Mouse (Mus musculus) liver, adult (tissue): ENCODE data around the gene Fam168a.

Experiments
- GATA4 ChIP-seq: IDR thresholded peaks from 2 replicates; pipeline ENCODE4 v1.6.1; 2014; ENCODE audit warnings: mild to moderate bottlenecking, low read length; ENCODE audit not compliant: insufficient replicate concordance

Gene Fam168a

DNA sequence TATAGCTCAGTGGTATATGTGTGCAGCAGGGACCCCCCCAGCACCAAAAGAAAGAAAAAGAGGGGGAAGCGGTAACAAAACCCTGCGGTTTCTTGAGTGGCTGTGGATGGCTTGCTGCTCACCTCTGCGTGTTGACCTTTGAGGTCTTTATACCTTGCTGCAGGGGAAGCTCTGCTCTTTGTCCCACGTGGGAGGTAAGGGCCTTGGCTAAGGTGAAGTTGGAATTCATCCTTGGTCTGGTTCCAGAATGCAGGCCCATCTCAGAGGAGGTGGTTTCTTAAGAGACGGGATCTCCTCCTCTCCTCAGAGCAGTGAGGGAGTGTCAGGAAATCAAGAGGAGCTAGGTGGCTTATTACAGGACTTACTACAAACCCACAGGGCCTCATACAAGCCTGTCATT lies 135.7 kb downstream of the Fam168a start:
- no peak for TF ChIP-seq GATA4

DNA sequence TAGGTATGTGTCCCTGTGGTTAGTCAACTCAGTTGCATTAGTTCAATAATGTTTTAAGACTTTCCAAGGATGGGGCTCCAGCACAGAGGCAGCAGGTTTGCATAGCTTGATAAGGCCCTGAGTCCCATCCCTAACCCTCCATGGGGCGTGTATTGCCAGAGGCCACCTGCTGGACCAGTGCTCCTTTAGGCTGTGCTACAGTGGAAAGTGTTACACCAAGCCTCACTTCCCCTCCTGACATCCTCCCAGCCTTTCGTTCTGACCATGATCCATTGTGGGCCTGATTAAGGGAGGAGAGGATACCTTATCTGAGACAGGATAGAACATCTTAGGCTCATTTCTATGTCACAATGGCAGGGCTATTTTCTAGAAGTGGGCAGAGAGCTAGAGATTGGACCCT lies 137.4 kb downstream of the Fam168a start:
- TF ChIP-seq GATA4 = no peak

GRCm38 (mm10) chr7:100844385-100845025 lies 138.1 kb downstream of the Fam168a start:
- TF ChIP-seq GATA4 = no peak

DNA sequence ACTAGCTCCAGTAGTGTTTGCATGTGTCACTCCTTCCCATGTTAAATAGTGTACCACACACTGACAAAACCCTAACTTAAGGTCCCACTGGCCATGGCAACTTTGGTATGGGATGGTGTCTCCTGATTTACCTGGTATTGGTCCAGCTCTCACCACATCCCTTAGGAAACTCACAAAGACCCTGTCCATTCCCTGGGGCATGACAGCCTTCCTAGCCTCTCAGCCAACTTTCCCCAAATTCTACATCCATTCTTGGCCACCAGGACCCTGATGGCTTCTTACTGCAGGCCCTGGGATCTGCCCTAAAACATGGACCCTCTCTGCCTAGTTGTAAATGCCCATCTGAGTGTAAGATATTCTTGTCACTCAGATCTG lies 138.6 kb downstream of the Fam168a start:
- no peak for TF ChIP-seq GATA4

GRCm38 (mm10) chr7:100845412-100845811 lies 139.0 kb downstream of the Fam168a start:
- TF ChIP-seq GATA4 = no peak

DNA sequence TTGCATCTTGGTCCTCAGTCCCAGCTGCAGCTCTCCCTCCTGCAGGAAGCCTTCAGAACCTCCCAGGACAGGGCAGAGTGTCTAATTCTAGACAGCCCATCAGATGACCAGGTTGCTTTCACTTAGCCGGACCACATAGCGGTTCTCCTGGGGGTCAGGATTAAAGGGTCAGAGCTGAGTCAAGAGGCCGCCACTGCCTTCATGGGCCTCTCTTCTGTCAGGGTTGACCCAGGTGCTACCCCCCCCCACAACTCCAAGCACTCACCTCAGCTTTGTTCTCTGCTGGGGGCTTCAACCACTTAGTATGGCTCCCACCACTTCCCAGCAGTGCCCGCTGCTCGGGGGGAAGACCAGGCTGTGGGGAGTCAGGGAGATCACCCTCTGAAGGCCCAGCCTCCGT lies 140.7 kb downstream of the Fam168a start:
- no peak for TF ChIP-seq GATA4

DNA sequence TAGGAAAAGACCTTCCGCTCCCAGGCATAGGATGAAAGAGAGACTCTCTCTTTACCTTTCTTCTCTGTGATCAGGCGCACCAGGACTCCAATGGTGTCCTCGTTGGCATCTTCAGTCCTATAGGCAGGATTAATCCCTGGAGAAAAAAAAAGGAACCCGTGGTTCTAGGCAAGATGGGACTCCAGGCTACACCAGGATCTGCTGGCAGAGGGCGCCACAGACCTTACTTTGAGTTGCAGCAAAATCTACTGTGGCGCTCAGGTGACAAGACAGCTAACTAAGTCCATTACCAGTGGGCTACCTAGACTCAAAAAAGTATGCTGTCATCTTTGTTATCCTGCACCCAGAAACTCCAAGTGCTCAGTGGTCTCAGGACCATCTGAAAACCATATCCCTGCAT lies 142.3 kb downstream of the Fam168a start:
- TF ChIP-seq GATA4 = no peak

DNA sequence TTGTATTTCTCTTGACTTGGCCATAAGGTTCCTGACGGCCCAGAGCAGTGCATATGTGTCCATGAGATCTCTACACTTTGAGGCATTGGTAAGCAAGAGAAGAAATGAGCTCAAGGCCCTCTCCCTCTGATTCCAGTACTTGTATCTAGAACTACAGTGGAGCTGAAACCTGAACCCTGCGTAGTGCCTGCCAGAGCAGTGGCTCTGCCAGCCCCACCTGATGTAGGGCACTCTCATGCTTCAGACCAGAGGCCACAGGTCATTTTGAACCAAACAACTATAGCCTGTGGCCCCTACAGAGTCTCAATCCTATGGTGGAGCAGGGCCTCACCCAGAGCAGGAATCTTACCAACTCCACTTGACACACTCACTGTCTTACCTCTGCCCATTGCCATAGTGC lies 143.1 kb downstream of the Fam168a start:
- no peak for TF ChIP-seq GATA4

GRCm38 (mm10) chr7:100851481-100852356 lies 145.3 kb downstream of the Fam168a start:
- no peak for TF ChIP-seq GATA4

GRCm38 (mm10) chr7:100853396-100853795 lies 147.0 kb downstream of the Fam168a start:
- no peak for TF ChIP-seq GATA4

DNA sequence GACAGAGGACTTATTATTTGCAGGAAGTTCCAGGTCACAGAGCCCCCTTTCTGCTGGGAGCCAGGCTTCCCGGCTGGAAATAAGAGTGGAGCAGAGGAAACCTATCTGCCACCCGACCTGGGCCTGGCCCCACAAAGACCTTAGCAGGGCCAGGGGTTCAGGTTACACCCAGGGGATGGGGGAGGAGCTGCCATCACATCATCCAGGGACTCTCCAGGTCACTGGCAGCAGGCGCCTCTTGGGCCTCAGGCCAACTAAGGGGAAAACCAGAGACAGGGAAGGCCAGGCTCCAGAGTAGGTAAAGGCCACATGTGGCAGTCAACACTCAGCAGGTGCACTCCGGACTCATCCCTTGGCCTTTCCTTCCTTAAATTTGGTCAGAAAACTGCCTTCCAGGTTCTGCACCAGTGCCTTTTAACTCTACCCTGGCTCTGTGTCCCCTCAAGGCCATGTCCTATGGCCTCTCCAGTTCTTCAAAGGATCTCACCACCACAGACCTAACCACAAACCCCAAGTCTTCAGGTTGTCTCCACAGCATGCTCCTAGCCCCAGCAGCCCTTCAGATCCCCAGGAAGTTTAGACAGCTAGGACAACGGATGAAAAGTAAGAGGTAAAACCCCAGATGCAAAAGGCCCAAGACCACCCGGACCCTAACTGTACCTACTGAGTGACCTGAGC lies 147.8 kb downstream of the Fam168a start:
- no peak for TF ChIP-seq GATA4

DNA sequence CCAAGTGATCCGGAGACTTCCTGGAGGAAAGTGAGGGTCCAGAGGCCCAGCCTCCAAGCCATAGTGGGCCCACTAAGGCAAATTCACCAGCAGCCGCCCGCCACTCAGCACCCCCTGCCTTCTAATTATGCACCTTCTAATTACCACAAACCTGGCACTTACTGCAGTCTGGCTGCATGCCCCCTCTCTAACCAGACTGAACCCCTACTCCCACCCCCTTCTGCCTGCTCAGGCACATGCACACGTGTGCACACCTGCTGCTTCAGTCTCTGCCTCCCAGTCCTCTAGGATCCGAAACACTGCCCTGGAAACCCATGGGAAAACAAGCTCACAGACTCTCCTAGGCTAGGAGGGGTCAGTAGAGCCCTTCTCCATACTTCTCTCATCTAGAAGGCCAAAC lies 148.4 kb downstream of the Fam168a start:
- TF ChIP-seq GATA4 = no peak

- no peak for TF ChIP-seq GATA4
Observed at GRCm38 (mm10) chr7:100855300-100855699, 148.9 kb downstream of the Fam168a start.

DNA sequence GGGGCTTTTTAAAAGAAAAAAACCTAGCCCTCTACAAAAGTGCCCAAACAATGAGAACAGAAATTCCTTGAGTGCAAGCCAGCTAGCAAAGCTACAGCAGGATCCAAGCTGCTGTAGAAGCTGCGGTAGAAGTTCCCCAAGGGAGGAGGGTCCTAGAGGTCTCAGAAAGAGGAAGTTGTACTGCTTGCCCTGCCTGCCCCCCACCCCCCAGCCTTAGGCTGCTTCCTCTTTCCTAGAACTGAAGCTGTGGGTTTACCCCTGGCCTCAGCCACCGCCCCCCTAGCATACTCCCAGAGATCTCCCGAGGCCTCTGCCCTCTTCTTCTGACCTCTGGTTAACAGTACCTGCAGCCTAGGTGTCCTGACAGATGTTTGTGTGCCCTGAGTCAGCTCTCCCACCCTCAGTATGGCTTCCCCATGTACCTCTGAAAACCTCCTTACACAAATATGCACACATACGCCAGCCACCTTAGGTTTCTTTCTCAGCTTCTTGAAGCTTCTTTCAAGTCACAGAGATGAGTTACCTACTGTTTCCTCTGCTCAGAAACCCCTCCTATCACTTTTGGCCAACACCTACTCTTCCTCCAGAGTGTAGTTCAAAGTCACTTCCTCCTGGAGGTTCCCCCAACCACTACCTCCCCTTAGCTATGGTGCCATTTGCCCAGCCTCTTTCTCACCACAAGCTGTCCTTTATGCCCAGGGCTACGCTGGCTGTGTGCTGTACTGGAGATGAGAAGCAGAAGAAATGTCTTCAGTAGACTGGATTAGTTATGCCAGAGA lies 149.5 kb downstream of the Fam168a start:
- no peak for TF ChIP-seq GATA4

DNA sequence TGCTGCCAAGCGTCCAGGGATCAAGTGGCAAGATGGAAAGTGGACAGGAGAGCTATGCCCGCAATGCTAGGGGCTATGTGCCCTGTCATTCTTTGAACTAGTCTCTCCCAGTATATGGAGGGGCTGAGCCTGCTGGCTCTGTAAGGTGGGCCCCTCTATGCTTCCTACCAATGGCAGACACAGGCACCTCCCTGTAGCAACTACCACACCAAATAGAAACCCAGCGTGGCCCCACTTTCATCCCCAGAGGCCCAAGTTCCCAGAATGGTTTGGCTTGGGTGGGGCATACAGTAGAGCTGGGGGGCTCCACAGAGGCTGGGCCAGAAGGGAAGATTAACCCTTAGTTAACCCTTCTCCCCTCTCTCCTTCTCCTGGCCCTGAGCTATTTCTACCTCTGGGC lies 154.0 kb downstream of the Fam168a start:
- no peak for TF ChIP-seq GATA4
